Mouse (Mus musculus) myocyte (in vitro differentiated cells): ENCODE measurements around the gene Serpina9.

Experiments
- CEBPB ChIP-seq: IDR thresholded peaks from 2 replicates; pipeline ENCODE4 v1.6.1; 2011; ENCODE audit warnings: mild to moderate bottlenecking, moderate library complexity; ENCODE audit not compliant: poor library complexity, insufficient read depth, severe bottlenecking
- E2F4 ChIP-seq: IDR thresholded peaks from one replicate; pipeline ENCODE4 v1.6.1; 2011; ENCODE audit warnings: mild to moderate bottlenecking, control low read depth, moderate library complexity; ENCODE audit not compliant: insufficient read depth
- MAX ChIP-seq: IDR thresholded peaks from one replicate; pipeline ENCODE4 v1.6.1; 2011; ENCODE audit warnings: low read depth, mild to moderate bottlenecking, control low read depth
- MYOD1 ChIP-seq, 3 experiments: IDR thresholded peaks; one replicate each; pipeline ENCODE4 v1.6.1; 2011; ENCODE audit warnings: control low read depth in 2 of 3, low read depth in 2 of 3, mild to moderate bottlenecking in 2 of 3, moderate library complexity in 1 of 3; ENCODE audit not compliant: insufficient read length in 2 of 3, control insufficient read depth in 1 of 3
- MYOG ChIP-seq, 3 experiments: IDR thresholded peaks; one replicate each; pipeline ENCODE4 v1.6.1; 2011; ENCODE audit warnings: control low read depth in 2 of 3, low read depth in 2 of 3, mild to moderate bottlenecking in 2 of 3; ENCODE audit not compliant: insufficient read length in 2 of 3, control insufficient read depth in 1 of 3, insufficient read depth in 1 of 3
- POLR2A ChIP-seq: IDR thresholded peaks from one replicate; pipeline ENCODE4 v1.6.1; 2011; ENCODE audit warnings: low read depth, mild to moderate bottlenecking, control low read depth, moderate library complexity; ENCODE audit not compliant: insufficient read length
- POLR2AphosphoS2 ChIP-seq: IDR thresholded peaks from one replicate; pipeline ENCODE4 v1.6.1; 2011; ENCODE audit warnings: low read depth, control low read depth; ENCODE audit not compliant: insufficient read length
- REST ChIP-seq: IDR thresholded peaks from one replicate; pipeline ENCODE4 v1.6.1; 2011; ENCODE audit warnings: mild to moderate bottlenecking, control low read depth, moderate library complexity; ENCODE audit not compliant: insufficient read depth, insufficient read length
- SRF ChIP-seq: IDR thresholded peaks from one replicate; pipeline ENCODE4 v1.6.1; 2011; ENCODE audit warnings: low read depth; ENCODE audit not compliant: control insufficient read depth, insufficient read length
- TCF12 ChIP-seq: IDR thresholded peaks from one replicate; pipeline ENCODE4 v1.6.1; 2011; ENCODE audit warnings: mild to moderate bottlenecking, control low read depth; ENCODE audit not compliant: poor library complexity, insufficient read depth, severe bottlenecking
- TCF3 ChIP-seq: IDR thresholded peaks from one replicate; pipeline ENCODE4 v1.6.1; 2011; ENCODE audit warnings: low read depth, control low read depth; ENCODE audit not compliant: insufficient read length
- USF1 ChIP-seq: IDR thresholded peaks from one replicate; pipeline ENCODE4 v1.6.1; 2011; ENCODE audit warnings: low read depth, mild to moderate bottlenecking, control low read depth, moderate library complexity

DNA sequence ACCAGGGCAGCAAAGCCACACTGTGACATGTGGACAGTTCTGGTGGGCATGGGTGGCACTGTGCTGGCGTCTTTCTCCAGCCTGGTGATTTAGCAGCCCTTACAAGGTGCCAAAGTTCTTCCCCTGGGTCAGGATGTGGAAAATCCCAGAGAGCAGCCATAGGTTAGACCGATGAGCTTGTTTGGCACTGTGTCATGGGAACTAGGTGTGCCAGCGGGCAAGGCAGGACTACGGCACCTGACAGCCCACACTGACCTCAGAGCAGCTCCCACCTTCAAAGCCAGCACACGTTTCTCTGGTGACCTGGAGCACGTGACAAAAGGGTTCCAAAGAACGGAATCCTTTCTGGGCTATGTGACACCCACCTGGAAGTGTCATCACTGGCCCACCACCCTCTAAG, 44.0 kb upstream of the Serpina9 start:
- TF ChIP-seq CEBPB = no peak
- no peak for TF ChIP-seq MYOD1 (IDR thresholded peaks at IDR 0.05; ENCODE audit: control insufficient read depth in 1 of 3, insufficient read length in 2 of 3, low read depth in 2 of 3)
- no peak for TF ChIP-seq TCF3
- no peak for TF ChIP-seq E2F4
- TF ChIP-seq POLR2A = no peak
- no peak for TF ChIP-seq USF1
- TF ChIP-seq MYOG (IDR thresholded peaks at IDR 0.05; ENCODE audit: control insufficient read depth in 1 of 3, insufficient read depth in 1 of 3, insufficient read length in 2 of 3, low read depth in 2 of 3) = no peak
- no peak for TF ChIP-seq SRF
- no peak for TF ChIP-seq MAX
- no peak for TF ChIP-seq REST
- TF ChIP-seq TCF12 = no peak
- no peak for TF ChIP-seq POLR2AphosphoS2
